Mouse (Mus musculus) inflammation-experienced regulatory T-cells, adult 6 months (primary cell): ENCODE measurements at regions not wholly inside any gene's neighbourhood (a gene's known extent, or its start where the extent isn't known, plus 50 kb on each side); places are given as distances from the start of the nearest gene placed in this dataset.

Experiments
- ATAC-seq: one replicate; pipeline ENCODE4 v1.8.0; 2017

DNA sequence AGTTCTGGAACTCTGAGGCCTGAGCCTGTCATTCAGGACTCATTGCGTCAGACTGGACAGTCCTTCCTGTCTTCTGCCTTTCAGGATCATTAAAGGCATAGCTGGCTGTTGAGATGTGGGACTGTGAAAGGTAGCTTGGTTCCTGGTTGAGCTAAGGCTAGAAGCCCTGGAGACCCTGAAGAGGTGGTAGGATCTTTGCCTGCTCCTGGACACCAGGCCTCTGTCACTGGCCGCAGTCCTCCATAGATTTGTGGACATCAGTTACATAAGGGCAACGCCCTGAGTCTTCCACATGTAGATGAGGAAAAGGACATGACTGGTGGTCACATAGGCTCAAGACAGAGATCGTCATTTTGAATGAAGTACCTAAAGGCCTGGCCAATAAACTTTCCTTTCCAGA, 127.9 kb downstream of the Opa1 start:
- no peak for ATAC-seq

DNA sequence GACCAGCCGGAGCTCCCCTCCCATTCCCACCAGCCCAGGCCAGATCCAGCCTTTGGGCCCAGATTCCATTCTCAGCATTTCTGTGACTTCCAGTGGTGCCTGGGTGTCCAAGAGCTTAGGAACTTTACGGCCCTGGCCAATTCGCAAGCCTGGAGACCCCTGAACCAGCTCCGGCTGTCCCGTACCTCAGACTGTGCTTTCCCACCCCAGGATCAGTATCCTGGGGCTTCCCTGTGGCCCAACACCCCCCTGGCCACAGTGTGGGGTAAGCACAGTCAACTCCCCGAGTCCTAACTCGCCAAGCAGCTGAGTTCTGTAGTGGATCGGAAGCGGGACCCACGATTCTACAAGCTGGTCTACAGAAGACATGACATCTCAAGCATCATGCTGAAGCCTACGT, 128.5 kb downstream of the Opa1 start:
- no peak for ATAC-seq

DNA sequence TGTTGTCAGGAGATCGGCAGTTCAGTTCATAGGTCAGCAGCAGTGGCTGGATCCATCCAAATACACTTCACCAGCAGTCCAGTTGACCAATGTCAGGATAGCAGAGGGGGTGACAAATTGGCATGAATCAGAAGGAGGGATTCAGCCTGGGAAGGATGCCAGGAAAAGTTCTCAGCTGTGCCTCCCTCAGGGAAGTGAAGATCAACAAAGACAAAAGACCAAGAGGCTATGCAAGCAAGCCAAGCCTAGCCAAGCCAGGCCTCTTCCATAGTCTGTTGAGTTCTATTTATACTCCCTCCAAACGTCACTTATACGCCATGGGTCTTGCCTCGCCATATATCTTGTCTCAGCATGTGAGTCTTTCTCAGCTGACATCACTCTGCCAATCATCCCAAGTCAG, 129.9 kb downstream of the Opa1 start:
- ATAC-seq, result no peak

DNA sequence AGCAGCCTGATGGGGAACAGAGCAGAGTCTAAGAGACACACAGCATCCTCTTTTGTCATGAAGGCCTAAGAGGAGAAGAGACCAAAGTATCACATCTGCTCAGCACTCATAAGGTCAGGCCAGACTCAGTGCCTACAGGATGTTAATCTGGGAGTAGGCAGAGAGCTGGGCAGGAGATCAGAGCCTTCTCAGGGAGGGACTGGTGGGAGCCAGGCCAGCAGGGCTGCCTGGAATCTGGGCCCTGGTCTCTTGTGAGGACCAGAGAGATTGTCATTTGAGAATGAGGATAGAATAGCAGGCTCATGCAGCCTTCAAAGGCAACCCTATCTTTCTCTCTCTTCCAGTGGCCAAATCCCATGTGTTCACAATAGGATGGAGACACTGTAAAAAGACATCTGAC, 132.3 kb downstream of the Opa1 start:
- ATAC-seq, result no peak

DNA sequence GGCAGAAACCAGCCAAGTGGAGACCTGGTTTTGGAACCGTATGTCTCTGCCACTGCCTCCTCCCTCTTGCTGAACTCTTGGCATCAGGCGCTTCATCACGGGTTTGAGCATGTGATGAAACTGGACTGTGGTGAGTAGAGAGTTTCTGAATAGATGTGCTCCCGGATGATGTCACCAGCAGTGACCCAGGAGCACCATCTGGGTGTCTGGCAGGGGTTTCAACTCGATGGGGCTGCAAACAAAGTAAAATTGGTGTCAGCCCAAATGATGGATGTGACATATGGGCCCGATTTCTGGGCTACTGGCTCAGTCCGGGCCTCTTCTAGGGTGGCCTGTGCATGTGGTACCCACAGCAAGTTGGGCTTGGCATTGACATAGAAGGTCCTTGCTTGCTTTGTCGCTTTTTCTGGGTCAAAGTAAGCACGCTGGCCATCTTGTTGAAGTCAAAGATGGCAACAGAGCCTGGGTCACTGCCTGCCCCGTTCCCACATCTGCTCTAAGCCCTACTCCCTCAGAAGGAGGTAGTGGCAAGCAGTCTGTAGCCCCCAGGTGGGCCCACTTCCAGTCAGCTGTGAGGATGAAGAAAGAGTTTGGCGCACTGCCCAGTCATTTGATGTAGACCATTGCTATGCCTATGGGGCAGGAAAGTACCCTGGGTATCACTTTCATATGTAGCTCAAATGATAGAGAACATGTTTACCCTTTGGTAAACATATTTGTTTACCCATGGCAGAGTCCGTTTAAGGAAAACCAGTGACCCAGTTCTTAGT, 133.0 kb downstream of the Opa1 start:
- no peak for ATAC-seq

DNA sequence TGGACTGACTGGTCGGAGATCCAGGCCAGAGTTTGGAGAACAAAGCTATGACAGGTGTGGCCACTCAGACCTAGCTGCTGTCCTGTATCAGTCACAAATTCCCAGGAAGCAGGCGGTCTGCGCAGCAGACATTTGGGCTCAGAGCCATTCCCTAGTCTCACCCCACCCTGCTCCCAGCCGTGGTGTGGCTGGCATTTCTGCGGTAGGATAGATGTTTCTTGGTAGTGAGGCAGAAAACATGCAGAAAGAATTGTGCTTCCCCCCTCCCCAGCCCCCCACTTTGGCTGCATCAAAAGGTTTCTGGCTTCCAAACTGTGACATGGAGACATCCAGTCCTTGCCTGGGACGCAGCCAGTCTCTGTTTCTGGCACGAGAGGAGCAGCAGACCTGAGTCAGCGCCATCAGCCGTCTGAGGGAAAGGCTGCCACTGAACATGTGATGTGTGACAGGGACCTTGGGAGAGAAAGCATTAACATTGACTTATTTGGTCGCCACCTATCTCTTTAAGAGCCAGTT, 135.5 kb downstream of the Opa1 start:
- no peak for ATAC-seq

DNA sequence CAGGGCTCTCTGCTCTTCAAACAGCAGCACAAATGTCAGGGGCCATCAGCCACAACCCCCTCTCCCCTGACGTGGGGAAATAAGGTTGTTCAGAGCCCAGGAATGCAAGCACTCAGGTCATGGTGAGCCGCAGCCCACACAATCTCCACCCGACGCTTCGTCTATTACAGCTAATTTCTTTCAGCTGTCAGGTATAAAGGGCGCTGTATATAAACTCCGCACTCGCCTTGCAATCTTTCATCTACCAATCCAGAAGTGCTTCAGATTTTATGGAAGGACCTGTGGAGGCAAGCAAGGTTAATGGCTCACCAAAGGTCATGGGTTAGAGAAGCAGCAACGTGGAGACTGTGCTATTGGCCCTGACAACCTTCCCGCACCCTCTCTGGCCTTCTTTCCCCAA, 139.8 kb downstream of the Opa1 start:
- no peak for ATAC-seq

DNA sequence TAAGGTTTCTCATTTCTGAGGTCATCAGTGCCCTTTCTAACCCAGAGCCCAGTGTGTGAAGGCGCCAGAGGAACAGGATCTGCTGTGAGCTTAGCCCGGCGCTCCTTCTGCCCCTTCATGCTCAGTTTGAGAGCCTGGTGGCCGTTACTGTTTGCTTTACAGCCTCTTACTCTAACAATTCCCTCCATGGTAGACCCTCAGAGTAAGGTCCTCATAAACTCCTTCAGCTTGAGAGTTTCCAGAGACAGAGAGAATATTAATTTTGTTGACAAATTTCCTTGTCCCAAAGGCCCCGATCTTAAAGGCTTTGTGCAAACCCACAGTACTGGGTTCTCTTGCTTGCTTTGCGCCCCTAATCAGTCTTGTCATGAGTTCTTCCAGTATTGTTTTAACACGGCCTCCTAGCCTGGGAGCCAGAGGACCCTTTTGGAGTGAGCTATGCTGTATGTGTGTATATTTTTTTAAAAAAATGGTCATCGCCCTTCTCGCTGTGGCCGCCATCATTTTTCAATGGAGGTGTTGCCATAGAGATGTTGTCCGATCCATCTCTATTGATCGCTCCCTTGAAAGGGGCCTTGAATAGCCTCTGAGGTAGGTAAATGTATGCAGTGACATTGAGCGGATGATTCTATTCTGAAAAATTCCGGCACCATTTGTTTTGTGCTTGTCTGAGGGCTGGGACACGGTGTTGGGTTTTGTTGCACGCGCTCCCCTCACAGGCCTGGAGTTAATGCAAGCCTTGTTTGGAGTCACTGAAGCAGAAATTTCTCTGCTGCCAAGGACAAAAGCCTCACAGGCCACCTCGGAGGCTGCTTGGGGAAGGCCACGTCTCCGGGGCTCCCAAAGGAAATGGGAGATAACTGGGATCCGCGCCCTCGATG, 140.7 kb downstream of the Opa1 start:
- ATAC-seq, result no peak

DNA sequence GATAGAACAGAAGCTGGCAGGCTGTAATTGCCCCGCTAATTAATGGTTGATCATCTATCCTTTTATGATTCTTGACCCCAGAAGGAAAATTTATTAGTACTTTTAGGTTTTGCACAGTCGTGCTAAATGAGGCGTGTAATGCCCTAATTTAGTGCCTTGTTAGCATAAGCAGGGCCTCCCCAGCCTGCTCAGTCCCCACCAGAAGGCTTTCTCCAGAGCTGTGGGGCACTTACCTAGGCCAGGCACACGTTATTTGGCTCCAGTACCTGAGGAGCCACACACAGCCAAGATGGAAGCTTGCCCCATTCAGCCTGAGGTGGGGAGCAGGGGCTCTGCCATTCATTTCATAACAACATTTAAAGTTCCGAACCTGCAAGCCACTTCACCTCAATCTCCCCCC, 146.0 kb downstream of the Opa1 start:
- no peak for ATAC-seq

DNA sequence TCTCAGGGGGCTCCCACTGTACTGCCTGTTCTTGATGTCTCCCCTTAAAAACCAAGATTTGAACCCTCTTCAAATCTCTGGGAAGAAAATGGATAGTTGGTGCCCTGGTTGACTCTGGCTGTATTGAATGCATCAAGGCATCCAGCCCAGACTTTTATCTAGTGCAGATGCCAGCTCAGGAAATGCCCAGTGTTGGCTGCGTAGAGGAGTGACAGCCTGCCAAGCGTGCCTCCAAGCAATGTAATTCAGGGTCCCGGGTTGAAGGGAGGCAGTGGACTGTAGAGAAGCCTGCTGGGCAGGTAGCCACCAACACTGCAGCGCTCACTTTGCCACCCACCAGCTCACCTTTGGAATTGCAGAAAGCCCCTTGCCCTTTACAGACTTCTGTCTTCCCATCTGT, 146.4 kb downstream of the Opa1 start:
- no peak for ATAC-seq

DNA sequence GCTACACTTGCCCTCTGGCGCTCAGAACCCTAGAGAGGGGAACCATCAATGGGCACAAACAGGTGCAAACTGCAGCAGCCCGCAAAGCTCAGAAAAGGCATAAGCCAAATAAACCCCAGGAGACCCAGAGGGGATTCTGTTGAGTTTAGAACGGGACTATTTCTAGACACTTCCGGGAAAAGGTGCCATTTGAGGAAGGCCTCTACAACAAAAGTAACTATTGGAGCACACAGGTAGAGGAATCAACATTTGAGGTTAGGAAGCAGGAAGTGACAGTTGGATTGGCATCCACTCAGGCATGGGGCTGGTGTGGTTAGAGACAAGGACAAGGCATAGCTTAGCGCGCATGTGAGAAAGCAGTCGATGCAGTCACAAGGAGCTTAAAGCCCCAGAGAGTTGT, 148.3 kb downstream of the Opa1 start:
- ATAC-seq, result no peak

DNA sequence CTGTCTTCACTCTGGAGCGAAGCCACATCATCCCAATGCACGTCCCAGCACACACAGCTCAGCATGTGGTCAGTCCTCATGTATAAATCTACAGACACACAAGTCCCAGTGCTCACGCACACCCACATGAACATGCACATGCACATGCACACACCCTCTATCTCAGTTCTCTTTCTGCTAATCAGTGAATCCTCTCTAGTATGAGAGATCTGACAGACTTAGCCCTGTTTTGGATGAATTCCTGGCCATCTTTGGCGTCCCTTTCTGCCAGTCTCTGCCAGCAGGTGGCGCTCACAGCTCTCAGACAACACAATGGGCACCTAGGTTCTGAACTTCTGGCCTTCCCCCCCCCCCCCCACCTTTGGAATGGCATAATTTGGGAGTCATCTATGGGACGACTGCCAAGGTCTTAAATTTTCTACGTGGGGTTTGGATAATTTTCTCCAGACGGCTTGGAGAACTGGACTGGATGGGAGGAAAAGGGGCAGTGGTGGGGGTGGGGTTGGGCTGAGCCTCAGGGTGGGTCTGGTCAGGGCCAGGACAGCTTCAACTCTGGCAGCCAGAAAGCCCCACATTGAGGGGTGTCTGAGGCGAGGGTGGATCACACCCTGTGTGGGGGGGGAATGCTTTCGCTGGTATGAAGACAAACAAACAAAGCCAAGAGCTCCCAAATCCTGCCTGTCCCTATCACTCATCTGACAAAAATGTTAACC, 149.8 kb downstream of the Opa1 start:
- no peak for ATAC-seq

DNA sequence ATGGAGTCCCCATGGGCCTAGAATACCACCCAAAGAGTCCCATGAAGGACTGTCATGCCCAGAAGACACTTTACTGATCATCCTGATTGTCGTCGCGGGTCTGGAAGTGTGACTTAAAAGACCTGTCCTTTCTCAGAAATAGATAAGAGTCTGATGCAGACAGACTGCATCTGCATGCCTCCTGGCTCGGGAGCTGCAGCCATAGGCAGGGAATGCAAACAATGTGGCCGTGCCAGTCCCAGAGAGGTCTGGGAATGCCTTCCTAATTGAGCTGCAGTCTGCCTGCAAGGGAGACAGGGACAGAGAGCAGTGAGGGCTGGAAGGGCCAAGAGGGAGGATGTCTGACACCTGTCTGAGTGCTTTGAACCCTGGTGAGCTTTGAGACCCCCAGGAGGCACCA, 150.9 kb downstream of the Opa1 start:
- ATAC-seq, result no peak

DNA sequence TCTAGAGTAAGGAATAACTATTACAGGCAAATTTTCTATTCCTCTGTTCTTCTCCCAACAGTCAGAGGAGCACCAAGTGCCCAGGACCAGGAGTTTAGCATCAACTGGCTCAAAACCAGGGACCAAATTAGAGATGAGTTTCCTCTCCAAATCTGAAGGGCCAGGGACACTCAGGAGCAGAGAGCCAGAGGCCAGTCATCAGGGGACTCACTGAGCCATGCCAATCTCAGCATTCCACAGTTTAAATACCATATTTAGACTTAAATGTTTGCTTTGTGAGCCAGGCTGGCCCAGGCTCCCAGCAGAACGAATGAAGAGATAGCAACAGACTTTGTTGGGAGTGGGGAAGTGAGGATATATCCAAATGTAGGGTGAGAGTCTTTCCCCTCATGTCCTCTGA, 153.8 kb downstream of the Opa1 start:
- ATAC-seq, result no peak

DNA sequence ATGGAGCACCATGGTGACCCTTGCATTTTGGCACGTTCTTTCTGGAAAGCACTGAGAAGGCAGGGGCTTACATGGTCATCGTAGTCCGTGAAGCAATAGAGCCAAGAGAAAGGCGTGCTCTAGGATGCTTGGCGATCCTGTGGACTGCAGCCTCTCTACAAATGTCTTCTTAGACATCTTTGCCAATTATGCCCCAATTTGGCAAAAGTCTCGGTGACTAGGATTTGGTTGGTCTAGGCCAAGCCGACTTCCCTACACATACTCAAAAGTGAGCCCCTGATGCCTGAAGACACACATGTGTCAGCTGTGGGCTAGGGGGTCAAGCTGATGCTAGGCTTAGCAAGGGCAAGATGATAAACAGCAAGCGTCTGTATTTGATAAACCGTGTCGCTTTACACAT, 154.7 kb downstream of the Opa1 start:
- ATAC-seq, result no peak

DNA sequence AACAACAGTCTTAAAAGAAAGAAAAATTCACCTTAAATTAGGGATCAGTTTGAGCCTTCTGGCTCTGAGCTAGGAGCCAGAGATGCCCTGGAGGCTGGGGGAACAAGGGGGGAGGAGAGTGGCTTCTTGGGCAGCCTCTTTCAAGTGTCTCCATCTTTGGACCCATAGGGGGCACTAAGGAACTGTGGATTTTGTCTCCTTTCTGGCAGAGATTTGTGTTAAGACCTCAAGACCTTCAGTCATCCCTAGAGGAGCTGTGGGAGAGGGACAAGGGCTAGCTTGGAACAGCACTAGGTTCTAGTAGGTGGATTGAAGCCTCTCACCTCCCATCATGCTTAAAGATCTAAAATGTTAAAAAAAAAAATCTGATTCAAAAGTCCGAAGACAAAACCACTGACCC, 155.2 kb downstream of the Opa1 start:
- ATAC-seq, result no peak

DNA sequence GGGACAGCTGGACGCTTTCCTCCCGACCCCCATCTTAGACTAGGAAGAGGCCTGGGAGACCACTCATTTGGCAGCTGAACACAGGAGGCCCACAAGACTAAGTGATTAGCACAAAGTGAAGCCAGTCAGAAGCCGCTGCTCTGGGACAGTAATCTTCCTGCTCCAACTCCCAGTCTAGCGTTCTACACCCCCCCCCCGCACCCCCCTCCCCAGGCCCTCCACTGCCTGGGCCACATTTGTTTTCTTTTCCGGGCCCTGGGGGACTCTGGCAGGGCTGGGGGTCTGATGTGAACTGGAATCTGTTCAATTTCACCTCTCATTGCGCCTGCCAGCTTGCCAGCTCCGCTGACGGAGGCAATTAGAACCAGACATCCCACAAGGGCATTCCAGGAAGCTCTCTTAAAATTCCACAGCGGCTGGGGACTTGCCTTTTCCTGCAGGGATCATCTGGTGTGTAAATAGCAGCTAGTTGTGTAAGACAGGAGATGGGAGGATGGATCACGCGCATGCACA, 155.7 kb downstream of the Opa1 start:
- no peak for ATAC-seq

DNA sequence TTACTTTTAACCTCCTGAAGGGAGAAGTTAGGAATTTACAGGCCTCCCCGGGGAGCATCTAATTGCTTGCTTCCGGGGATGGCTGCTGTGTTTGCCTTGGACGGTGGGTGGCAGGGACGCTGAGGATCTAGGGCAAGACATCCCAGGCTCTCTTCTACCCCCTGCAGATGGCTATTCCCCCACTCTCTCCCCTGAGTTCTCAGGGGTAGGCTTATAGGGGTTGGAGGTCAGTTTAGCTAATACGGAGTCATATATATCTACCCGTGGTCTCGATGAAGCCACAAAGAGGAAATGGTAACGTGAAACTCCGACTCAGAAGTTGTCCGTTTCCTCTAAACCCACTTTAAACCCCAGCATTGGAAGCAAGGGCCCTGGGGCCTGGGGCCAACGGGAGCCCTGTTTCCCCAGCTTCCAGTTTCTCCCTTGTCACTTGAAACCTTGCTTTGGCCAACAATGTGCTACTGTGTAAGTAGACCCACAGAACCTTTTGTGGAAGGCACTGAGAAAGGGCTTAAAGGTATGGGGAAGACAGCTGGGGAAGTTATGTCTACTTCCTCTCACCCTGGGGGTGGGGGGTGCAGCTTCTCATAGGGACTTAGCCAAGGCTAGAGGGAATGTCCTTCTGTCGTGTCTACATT, 156.4 kb downstream of the Opa1 start:
- ATAC-seq, result no peak

DNA sequence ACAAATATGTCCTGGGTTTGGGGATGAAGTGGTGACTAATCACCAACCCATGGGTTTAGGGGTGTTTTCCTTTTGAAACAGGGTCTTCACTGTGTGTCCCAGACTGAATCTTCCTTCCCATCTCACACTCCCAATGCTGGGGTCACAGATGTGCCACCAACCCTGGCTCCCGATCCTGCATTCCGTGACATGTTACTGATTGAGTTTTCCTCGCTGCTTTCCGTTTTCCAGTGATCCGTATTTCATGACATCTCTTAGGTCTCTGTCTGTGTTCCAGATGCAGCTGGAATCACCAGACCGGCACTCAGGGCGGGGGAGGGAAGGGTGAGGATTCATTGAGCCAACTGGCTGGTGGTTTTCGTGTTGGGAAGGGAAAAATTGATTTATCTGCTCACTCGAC, 157.1 kb downstream of the Opa1 start:
- ATAC-seq, result no peak

DNA sequence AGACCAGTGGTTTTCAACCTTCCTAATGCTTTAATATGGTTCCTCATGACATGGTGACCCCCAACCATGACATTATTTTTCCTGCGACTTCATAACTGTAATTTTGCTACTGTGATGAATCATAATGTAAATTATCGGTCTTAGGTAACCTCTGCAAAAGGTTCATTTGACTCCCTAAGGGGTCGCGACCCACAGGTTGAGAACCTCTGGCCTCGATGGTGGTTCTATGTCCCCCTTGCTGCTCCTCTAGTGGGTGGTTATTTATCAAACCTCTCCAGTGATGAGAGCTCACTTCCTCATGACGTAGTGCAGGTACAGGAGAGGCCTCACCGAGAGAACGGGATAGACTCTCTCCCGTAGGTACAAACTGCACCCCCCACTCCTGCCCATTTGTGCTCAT, 158.9 kb downstream of the Opa1 start:
- ATAC-seq, result no peak

DNA sequence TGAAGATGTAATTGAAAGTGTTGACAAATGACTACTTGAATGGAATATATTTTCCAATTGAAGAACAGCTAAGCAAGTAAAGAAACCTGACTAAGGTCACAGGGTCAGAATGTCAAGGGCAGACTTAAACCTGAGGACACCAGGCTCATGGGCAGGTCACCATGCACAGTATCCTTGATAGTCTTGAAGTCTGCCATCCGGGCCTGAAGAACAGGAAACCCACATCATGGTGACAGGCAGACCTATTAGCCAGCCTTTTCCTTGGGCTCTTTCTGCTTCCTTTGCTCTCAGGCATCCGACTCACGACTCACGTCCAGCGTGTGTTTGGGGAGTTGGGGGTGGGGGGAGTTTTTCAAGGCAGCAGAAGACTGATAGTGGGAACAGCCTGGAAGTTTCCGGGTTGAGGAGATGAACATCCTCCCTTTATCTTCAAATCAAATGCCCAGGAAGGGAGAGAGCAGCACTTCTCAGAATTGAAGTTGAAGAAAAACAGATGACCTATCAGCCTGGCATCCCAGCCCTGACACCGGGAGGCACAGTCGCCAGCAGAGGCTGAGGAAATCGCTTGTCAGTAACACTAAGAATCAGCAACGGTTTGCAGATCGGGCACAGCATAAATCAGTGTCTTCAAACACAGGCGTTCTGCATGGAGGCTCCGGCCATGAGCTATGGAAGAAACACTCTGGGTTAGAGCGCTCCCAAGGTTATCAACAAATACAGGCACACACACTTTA, 163.5 kb downstream of the Opa1 start:
- ATAC-seq, result no peak

DNA sequence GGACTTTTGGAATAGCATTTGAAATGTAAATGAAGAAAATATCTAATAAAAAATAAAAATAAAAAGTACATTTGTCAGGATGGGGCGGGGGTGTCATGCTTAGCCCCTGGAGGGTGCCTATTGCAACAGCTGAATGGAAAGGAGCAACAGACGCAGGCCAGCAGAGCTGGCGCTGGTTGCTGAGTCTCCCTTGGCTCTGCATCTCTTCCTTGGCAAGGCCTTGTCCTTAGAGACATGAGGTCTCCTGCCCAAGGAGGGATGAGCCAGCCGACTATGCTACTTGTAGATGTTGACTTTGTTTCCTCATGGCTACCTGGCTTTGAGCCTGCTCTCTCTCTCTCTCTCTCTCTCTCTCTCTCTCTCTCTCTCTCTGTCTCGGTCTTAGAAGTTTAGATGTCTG, 166.4 kb downstream of the Opa1 start:
- ATAC-seq, result no peak
